Mouse (Mus musculus): ENCODE results near the gene Dchs1.
"Not testable (repeated sequence)": the region's sequence is repeated elsewhere in the genome, so short reads cannot be mapped to it uniquely, and the experiment has no call there.

Dchs1 gene

DNA sequence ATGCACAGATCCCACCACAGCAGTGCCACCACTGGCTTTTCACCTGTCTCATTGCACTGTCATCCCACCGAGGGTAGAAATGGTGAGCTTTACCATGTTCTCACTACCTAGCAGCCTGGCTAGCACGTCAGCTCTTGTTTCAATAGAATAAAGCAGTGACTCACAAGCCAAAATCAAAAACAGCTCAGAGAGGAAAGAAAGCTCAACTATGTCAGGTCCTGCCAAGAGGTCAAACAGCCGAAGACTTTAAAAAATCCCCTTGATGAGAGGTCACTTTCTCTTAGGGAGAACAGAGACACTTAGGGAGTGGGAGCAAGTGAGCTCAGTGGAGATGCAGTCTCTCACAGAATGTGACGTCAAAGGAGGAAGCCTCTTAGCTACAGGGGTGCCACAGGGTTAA lies 3.6 kb downstream of the Dchs1 start:
- no peak for DNase-seq (ENCODE audit: low read depth, low spot score)

DNA sequence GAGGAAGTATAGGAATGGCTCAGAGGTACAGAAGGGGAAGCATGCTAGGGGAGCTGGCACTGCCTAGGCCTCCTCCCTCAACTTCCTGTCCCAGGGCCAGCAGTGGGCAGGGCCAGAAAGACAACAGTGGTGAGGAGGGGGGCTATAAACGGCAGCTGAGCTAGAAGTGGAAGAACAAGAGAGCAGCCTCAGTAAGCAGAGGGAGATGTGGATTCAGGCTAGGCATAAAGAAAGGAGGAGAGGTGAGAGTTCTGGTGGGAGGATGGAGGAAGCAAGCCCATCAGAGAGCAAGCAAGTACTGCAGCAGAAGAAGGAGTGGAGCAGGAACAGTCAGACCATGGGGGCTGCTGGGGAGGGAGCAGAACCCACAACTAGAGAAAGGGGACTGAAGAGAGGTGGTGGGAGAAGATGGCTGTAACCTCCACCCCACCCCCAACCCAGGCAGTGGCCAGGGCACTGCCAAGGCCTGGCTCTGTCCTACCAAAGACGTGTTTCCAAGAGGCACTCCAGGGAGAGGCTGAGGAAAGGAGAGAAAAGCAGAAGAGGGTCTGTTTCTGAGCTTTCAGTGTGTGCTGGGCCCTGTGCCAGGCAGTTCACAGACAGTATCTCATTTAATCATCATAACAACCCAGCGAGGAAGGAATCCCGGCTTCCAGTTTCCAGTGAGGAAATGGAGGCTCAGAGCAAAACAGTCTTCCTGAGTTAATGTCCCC lies 8.7 kb downstream of the Dchs1 start:
- DNase-seq (ENCODE audit: low read depth, low spot score), result no peak

DNA sequence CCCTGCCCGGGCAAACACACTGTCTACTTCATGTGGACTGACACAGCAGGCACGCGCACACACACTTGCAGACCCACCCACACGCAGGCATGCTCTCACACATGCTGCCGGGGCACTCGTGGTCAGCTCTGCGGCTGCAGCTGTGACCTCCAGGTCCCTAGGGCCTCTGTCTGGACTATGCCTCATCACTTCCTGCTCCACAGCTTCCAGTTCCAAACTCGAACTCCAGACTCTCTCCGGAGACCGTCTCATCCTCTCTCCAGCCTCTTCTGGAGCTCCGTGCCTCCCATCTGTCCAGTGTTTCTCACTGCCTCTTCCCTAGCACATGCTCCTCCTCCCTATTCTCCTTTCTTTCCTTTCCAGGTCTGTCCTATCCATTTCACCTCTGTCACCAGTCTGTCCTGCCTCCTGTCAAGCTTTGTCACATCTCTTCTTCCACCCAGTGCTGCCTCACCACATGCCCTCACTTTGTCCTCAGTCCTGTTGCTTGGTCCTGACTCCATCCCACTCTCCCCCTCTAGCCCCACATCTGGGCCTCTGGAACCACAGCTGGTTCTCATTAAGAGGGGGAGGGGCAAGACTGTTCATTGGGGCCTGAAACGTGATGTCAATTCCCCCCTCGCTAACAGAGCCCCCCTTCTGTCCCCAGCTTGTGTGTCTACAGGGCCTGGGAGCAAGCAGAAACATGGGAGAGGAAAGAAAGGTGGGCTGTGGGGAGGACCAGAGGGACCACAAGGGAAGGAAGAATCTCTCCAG lies 9.5 kb downstream of the Dchs1 start:
- DNase-seq (ENCODE audit: low read depth, low spot score), result no peak

DNA sequence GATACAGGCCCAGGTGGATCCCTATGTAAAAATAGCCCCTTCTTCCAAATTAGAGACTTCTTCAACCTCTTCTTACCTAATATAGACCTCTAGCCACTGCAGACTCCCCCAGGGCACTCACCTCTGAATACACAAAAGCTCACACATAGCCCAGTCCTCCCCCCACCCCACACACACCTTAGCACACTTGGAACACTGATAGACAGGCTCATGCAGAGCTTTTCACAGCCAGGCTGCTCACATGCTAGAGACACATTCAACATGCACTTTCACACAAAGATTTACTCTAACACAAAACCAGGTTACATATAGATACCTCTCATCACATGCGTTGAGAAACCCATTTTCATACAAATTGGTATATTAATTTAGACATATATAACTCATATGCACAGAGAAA lies 10.1 kb downstream of the Dchs1 start:
- no peak for DNase-seq (ENCODE audit: low read depth, low spot score)

DNA sequence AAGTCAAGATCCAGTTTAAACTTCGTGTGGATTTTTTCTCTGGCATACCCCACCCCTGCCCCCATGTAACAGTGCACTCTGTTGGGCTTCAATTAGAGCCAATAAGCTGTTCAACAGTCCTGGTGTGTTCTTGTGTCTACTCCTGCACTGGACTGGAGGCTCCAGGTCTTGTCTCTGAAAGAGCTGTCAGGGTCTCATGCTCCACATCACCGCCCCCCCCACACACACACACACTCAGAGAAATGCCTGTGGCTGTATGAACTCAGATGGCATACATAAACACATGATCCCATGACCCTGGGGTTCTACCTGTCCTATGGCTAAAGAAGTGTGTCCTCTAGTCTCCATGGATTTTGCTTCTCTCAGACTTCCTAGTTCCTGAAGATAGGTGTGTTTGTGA lies 11.4 kb downstream of the Dchs1 start:
- no peak for DNase-seq (ENCODE audit: low read depth, low spot score)

DNA sequence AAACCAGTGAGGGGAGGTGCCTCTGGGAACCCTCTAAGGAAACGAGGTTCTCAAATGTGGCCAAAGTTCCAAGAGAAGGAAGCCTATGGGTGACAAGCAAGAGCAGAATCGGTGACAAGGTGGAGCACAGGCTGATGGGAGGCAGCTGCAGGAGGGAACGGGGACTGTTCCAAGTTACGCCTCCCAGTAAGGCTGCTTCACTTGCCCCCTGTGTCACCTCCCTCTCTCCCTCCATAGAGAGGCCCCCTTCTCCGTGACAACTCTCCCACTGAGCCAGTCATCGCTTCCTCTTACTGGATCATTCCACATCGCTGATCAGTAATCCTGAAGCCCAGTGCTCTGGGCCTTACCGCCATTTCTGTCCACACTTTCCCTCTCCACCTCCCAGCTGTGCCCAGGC lies 12.8 kb downstream of the Dchs1 start:
- DNase-seq (ENCODE audit: low read depth, low spot score), result no peak

DNA sequence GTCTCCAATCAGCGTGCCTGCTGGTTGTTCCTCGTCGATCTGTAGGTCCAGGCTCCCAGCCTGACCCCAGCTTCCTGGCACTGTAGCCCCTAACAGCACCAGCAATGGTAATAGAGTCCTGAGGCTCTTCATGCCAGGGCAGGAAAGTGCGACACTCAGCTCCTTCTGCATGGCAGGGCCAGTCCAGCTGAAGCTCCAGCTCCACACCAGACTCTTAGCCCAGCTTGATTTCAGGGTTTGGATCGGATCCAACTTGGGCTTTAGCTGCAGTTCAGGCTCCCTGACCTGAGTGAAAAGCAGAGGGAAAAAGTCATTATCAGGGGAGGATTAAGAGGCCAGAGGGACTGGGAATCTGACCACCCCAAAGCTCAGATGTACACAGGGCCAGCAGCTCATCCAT lies 14.4 kb downstream of the Dchs1 start:
- DNase-seq (ENCODE audit: low read depth, low spot score), result no peak

DNA sequence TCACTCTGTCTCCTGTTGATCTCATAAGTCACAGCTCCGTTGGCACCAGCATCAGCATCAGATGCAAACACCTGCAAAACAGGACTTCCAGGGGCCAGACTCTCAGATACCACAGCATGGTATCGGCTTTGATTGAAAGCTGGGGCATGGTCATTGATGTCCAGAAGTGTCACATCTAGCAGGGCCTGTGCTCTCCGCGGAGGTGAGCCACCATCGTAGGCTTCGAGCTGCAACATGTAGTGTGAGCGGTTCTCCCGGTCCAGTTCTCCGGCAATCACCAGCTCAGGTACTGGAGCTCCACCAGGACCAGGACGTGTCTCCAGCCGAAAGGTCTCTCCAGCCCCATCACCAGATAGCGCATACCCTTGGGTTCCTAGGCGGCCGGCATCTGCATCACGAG lies 15.1 kb downstream of the Dchs1 start:
- DNase-seq (ENCODE audit: low read depth, low spot score), result no peak

DNA sequence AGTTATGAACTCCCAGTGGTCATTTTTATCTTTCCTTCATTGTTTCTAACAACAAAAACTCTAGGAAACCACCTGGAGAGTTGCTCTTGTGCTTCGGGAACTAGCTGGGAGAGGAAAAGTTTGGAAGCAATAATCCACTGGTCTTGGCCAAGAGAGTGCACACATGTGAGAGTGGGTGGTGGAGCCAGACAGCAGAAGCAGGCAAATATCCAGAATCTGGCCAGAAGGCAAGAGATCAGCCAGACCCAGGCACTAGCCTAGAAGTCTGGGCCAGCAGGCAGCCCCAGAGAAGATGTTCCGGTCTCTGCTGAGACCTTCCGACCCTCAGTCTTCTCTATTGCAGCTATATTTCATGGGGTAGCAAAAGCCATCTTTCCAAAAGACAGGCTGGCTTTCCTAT lies 17.5 kb downstream of the Dchs1 start:
- DNase-seq (ENCODE audit: low read depth, low spot score), result no peak

DNA sequence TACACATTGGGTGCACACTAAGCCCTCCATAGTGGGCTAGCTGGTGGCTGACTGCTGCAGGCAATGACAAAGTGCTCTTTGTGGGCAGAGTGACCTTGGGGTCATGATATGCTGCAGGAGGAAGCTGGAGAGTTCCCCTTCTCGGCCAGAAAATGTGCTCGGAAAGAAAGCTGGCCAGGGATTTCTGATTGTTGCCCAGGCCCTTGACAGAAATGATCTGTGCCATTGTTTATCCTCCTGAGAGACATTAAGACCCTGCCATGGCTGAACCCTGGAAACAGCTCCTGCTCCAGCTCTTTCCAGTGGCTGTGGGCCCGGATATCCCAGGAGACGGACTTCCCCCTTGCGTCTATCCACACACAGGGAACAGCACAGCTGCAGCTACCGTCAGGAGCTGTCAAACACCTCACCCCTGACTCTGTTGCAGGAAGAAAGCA lies 19.7 kb downstream of the Dchs1 start:
- DNase-seq (ENCODE audit: low read depth, low spot score), result no peak

DNA sequence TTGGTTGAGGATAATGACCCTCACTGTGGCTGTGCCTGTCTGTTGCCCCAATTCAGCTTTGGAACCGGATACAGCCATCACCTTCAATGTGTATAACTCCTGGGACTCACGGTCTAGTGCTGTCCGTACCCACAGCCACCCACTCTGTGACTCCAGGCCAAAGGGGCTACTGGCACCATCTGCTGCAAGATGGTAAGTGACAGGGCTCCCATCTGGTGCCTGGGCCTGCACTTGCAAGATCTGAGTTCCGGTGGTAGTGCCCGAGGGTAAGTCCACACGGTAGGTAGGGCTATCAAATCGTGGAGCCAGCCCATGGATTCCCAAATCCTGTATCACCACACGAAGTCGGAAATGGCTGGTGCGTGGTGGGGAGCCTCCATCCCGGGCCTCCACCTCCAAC lies 23.1 kb downstream of the Dchs1 start:
- no peak for DNase-seq (ENCODE audit: low read depth, low spot score)

DNA sequence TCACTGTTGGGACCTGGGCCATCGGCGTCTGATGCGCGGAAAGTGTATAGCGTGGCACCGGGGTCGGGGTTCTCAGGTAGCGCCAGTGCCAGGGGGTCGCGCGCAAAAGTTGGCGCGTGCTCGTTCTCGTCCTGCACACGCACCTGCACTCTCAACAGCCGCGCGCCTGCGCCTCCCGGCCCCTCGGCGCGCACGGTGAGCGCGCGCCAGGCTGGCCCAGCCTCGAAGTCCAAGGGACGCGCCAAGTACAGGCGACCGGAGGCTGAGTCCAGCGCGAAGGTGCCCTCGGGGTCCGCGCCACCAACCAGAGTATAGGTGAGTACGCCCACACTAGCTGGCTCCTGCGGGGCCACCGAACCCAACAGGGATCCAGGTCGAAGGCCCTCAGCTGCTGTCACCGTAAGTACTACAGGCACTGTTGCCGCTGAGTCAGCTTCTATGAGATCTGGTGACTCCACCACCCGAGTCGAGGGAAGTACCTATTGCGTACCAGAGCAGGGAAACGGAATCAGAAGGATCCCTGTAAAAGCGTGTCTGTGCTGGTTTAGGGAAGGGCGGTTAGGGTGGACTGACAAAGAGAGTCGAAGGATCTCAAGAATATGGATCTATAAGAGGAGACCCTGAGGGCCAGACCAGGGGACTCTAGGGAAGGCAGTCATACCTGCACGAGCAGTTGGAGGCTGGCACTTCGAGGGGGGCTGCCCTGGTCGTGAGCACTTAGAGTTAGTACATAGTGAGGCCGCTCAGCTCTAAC lies 24.8 kb downstream of the Dchs1 start:
- no peak for DNase-seq (ENCODE audit: low read depth, low spot score)

DNA sequence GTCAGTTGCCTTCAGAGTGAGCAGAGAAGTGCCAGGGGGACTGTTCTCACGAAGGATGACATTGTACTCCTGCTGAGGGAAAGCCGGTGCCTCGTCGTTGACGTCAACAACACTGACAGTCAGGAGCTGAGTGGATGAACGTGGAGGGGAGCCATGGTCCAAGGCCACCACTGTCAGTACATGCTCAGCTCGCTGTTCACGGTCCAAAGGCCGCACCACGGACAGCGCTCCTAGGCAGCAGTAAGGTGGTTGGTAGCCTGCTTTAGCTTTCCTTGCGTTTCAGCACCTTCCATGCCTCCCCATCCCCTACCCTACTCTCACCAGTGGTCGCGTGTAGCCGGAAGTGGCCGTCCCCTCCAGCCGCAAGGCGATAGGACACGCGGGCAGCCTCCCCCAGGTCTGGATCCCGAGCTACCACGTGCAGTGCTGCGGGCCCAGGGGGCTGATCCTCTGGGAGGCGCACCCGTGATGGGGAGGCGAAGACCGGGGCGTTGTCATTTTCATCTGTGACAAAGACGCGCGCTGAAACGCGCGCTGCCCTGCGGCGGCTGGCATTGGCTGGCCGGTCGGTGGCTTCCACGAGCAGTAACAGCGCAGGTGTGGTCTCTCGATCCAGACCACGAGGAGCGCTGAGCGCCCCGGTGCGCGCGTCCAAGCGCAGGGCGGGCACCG lies 25.5 kb downstream of the Dchs1 start:
- DNase-seq (ENCODE audit: low read depth, low spot score), result no peak

DNA sequence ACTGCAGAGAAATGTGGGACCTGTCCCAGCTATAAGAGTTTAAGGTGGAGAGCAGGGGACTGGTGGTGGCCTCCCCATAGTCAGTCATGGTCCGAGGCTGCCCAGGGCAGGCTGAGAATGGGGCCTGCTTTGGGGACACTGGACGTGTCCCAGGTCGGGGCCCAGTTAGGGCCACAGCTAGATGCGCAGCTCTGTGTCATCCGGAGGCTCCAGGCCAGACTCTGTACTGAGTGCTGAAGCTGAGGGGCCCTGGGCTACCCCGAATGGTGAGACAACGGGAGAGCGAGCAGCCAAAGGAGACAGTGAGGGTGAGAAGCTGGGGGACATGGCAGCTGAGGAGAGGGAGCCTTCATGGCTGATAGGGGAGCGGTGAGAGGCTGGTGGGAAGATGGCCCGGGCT lies 34.2 kb downstream of the Dchs1 start:
- no peak for DNase-seq (ENCODE audit: low read depth, low spot score)

DNA sequence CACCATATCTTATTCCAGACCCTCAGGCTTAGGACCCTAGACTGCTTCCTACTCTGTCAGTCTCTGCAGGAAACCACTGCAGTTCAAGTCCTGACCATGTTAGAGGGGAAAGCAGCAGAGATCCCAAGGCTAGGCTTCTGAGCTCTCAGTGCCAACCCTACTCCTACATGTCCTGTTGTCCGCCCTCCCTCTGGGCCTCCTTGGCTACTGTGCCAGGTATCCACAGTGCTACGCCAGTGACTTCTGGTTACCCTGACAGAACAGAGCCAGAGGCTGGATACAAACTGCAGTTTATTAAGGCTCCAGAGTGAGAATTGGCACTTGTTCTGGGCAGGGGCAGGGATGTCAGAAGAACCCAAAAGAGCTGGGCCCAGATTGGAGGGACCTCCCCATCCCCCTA lies 34.7 kb downstream of the Dchs1 start:
- no peak for DNase-seq (ENCODE audit: low read depth, low spot score)

DNA sequence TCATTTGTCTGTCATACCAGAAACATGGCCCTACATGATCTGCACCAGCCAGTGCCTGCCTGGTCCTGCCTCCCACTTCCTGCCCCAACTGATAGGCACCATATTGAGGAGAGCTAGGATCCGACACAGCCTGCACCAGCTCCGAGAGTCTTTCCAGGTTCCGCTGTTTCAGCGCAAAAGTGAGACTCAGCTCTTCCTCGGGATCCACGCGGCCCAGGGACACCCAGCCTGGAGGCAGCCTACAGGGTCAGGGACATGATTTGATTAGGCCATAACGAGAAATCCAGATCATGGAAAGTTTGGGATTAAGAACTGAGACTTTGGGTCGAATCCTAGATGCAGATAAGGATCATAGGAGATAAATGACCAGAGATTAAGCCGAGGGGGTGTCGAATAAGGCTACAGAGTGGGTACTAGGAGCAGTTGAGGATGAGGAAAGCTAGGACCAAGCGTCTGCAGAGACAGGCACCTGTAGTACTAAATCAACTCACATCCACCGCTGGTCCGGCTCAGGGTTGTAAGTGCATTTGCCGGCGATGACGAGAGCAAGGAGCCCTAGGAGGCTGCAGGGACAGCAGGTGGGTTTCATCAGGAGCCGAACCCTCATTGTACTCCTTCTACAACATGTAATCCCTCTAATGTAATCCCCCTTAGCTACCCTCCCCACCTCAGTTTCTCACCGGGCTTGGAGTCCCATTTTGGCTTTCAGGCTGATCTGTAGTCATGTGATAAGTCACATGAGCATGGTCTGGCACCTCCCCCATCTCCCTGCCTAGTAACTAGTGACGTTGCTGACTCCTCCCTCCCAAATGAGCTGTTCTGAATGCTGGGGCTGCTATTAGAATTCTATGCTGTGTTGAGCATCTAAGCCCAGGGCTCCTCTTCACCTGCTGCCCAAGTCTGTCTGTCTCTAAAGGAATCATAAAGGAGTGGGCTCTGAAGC lies 35.7 kb downstream of the Dchs1 start, which contains the start of gene Tpp1:
TSS of gene Tpp1 (minus strand) at position 745 of the 943 bp plus-strand sequence.
- DNase-seq (ENCODE audit: low read depth, low spot score), result peak; percentile 82

DNA sequence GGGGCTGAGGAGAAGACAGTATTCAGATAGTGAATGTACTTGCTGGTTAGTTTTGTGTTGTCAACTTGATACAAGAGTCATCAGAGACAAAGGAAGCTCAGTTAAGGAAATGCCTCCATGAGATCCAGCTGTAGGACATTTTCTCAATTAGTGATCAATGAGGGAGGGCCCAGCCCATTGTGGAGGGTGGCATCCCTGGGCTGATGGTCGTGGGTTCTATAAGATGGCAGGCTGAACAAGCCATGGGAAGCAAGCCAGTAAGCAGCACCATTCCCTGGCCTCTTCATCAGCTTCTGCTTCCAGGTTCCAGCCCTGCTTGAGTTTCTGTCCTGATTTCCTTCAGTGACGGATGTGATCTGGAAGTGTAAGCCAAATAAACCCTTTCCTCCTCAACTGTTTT lies 39.7 kb downstream of the Dchs1 start:
- DNase-seq (ENCODE audit: low read depth, low spot score), result no peak

DNA sequence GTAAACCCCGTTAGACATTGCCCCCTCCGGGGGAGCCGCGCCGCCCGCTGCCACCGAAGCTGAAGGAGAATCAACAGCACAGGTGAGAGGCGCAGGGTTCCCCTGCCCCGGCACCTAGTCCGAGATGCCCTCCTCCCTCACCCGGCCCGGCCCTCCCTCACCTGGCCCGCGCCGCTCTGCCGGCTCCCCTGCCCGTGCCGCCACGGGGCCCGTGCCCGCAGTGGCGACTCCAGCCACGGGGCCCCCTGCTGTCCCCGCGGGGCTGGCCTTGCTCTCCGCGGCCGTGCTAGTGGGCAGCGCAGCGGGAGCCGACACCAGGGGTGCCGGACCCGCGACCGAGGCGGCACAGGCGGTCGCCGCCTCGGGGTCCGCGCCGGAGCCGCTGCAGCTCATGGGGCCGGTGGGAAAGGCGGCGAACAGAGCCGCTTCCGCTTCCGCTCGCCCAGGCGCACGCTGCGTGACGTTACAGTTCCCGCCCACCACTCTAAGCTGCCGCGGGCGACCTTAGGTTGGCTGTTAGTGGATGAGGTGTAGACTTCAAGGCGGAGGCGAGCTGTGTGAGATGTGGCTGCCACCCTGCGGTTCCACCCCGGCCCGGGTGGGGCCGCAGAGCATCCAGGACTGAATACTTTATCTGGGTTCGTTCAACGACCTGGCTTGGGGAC lies 43.4 kb downstream of the Dchs1 start, which contains the start of gene Taf10:
TSS of gene Taf10 (minus strand) at position 436 of the 665 bp plus-strand sequence.
- peak; percentile 58 for DNase-seq (ENCODE audit: low read depth, low spot score)

DNA sequence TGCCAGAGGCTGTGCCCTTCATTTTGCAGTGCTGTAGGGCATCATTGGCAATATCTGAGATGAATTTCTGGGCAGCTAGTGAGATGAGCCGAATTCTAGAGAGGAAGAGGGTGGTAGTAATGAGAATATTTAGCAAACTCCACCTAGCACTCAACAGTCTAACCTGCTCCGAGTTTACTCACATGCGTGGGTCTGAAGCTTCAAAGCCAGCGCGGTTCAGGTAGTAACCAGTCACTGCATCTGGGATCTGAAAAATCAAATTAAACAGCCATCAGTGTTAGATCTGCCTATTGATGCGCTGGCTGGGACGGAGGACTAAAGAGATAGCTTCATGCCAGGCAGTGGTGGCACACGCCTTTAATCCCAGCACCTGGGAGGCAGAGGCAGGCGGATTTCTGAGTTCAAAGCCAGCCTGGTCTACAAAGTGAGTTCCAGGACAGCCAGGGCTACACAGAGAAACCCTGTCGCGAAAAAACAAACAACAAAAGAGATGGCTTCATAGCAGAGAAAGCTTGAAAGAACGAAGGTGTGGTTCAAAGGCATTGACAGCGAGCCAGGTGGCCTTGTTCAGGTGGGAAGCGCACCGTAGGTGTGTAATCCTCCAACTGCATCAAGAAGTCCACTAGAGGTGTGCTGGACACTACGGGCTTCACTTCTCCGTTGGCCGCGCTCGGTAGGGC lies 44.1 kb downstream of the Dchs1 start:
- not testable (repeated sequence) for DNase-seq (ENCODE audit: low read depth, low spot score)

All from brain, embryonic 18.5 days (tissue).